Mouse (Mus musculus) heart, embryonic 12.5 days (tissue): ENCODE data around the gene Iqsec1. TPM values are rescaled to one million over a fixed set of nuclear protein-coding genes. Genes with fewer than 3 reads are reported as not detected.

Experiments used
- ATAC-seq: fragments of 200-750 bp; cut with Nextera tagmentation; 2 replicates; pipeline ENCODE4 v1.8.0; 2017; ENCODE audit warnings: moderate TSS enrichment, moderate library complexity; ENCODE audit not compliant: insufficient number of reproducible peaks, low FRiP score
- H3K27ac ChIP-seq: fragments of 300-500 bp; sonication (generic); 2 replicates; pipeline ENCODE4 v1.5.1; 2016; ENCODE audit warnings: mild to moderate bottlenecking, moderate library complexity; ENCODE audit not compliant: poor library complexity, severe bottlenecking
- H3K27me3 ChIP-seq: fragments of 300-500 bp; sonication (generic); replicated peaks from 2 replicates; pipeline ENCODE4 v1.6.1; 2016; ENCODE audit warnings: mild to moderate bottlenecking, moderate library complexity
- H3K36me3 ChIP-seq: fragments of 300-500 bp; sonication (generic); 2 replicates; pipeline ENCODE4 v1.6.1; 2016; ENCODE audit warnings: mild to moderate bottlenecking, moderate library complexity
- H3K4me1 ChIP-seq: fragments of 300-500 bp; sonication (generic); replicated peaks from 2 replicates; pipeline ENCODE4 v1.6.1; 2016; ENCODE audit warnings: mild to moderate bottlenecking
- H3K4me2 ChIP-seq: fragments of 300-500 bp; sonication (generic); 2 replicates; pipeline ENCODE4 v1.6.1; 2016; ENCODE audit warnings: mild to moderate bottlenecking, moderate library complexity
- H3K4me3 ChIP-seq: fragments of 300-500 bp; sonication (generic); 2 replicates; pipeline ENCODE4 v1.5.1; 2016; ENCODE audit warnings: mild to moderate bottlenecking
- H3K9ac ChIP-seq: fragments of 300-500 bp; sonication (generic); 2 replicates; pipeline ENCODE4 v1.6.1; 2016; ENCODE audit warnings: mild to moderate bottlenecking, moderate library complexity
- H3K9me3 ChIP-seq: fragments of 300-500 bp; sonication (generic); replicated peaks from 2 replicates; pipeline ENCODE4 v1.6.1; 2016; ENCODE audit warnings: mild to moderate bottlenecking, moderate library complexity
- WGBS: fragments of 180-500 bp; shearing (Covaris S2); methylation state at CpG from one replicate; pipeline ENCODE4 v1.1.7; 2016; 5-methylcytosine and 5-hydroxymethylcytosine counted together
- polyA plus RNA-seq: library from polyadenylated mRNA; unstranded; fragments of >200 nt; fragmentation: Nextera tagmentation; extraction: Ambion mirVana; gene quantifications from 2 replicates; pipeline ENCODE4 v1.2.1, GENCODE M21; 2016

Gene Iqsec1
- polyA plus RNA-seq, 1 experiment from 2014 or later: 20.8 TPM

GRCm38 (mm10) chr6:90969341-90969871 is 19.1 kb downstream of the Iqsec1 start:
- Histone ChIP-seq H3K36me3 (no peaks in the 10 kb centered on the region), H3K4me1 (peaks cover 42% of the 10 kb centered on the region), H3K4me3 (no peak overlapping the region), H3K4me2 (peak overlapping the region; percentile 0; the same call in 1 of the 2 replicates), H3K9ac (peak overlapping the region; percentile 26), H3K9me3 (no peaks in the 10 kb centered on the region), H3K27ac (peak overlapping the region; percentile 79), H3K27me3 (no peaks in the 10 kb centered on the region)
- WGBS: 16% methylated on average over 2 of the region's 2 CpGs
- no peak for ATAC-seq

GRCm38 (mm10) chr6:90953349-90953748 is 35.1 kb downstream of the Iqsec1 start:
- no peak for ATAC-seq
- no peak overlapping the region for H3K9ac ChIP-seq
- no peak overlapping the region for H3K4me2 ChIP-seq
- no peak overlapping the region for H3K4me3 ChIP-seq
- no peak overlapping the region for H3K27ac ChIP-seq
- H3K4me1 ChIP-seq: peaks cover 44% of the 10 kb centered on the region
- 60% methylated on average over 4 of the region's 4 CpGs for WGBS
- no peaks in the 10 kb centered on the region for H3K27me3 ChIP-seq
- no peaks in the 10 kb centered on the region for H3K36me3 ChIP-seq
- H3K9me3 ChIP-seq: 0 out of 2 replicates have a peak, but pooled peaks cover 1% of the 10 kb centered on the region

GRCm38 (mm10) chr6:90950936-90951335 is 37.5 kb downstream of the Iqsec1 start:
- Histone ChIP-seq H3K4me2 (no peak overlapping the region), H3K9ac (no peak overlapping the region), H3K4me1 (peaks cover 50% of the 10 kb centered on the region), H3K27me3 (no peaks in the 10 kb centered on the region), H3K9me3 (no peaks in the 10 kb centered on the region), H3K4me3 (no peak overlapping the region), H3K27ac (no peak overlapping the region), H3K36me3 (no peaks in the 10 kb centered on the region)
- no peak for ATAC-seq
- WGBS: 47% methylated on average over 2 of the region's 2 CpGs

DNA sequence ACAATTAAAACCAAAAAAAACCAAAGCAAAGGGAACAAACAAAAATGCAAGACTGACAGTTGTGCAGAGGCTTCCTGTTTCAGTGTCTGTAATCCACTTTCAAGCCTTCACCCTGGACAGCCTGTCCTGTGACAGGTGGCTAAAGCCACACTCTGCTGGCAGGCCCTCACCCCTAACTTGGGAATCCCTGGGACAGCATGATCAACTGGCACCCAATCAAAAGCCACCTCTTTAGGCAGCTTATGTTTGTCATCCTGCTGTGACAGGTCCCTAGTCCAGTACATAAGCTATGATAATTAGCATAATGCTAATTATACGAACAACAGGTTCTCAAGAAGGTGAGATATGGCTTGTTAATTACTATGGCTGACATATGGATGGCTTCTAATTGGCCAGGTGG is 40.4 kb downstream of the Iqsec1 start:
- Histone ChIP-seq H3K27me3 (no peaks in the 10 kb centered on the region), H3K4me2 (no peak overlapping the region), H3K4me1 (peaks cover 56% of the 10 kb centered on the region), H3K36me3 (no peaks in the 10 kb centered on the region), H3K9ac (no peak overlapping the region), H3K27ac (no peak overlapping the region), H3K9me3 (no peaks in the 10 kb centered on the region), H3K4me3 (no peak overlapping the region)
- ATAC-seq: no peak
- WGBS: 84% methylated on average over 1 of the region's 1 CpGs

GRCm38 (mm10) chr6:90945560-90946230 is 42.8 kb downstream of the Iqsec1 start:
- no peak overlapping the region for H3K27ac ChIP-seq
- H3K4me2 ChIP-seq: no peak overlapping the region
- no peaks in the 10 kb centered on the region for H3K9me3 ChIP-seq
- 40% methylated on average over 2 of the region's 2 CpGs for WGBS
- H3K4me1 ChIP-seq: peaks cover 45% of the 10 kb centered on the region
- ATAC-seq: no peak
- H3K36me3 ChIP-seq: no peaks in the 10 kb centered on the region
- no peaks in the 10 kb centered on the region for H3K27me3 ChIP-seq
- no peak overlapping the region for H3K9ac ChIP-seq
- no peak overlapping the region for H3K4me3 ChIP-seq

DNA sequence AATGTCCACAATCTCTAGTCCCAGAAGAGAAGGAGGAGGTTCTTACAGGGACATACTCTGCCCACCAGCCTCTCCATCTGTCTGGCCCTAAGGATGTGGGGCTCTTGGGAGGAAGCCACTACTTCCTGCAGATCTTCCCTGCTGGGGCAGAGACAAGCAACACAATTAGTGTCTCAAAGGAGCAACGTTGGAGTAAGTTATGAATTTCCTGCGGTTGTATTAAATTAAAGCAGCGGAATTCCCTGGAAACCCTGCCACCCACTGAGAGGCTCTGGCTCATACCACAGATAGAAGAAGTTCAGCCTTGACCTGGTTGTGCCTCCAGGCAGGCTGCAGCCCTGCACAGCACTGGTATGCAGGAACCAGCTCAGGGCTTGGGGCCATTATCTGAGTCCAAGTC is 47.2 kb downstream of the Iqsec1 start:
- Histone ChIP-seq H3K9ac (no peak overlapping the region), H3K27ac (no peak overlapping the region), H3K4me1 (peaks cover 57% of the 10 kb centered on the region), H3K9me3 (no peaks in the 10 kb centered on the region), H3K4me3 (no peak overlapping the region), H3K4me2 (no peak overlapping the region), H3K27me3 (no peaks in the 10 kb centered on the region), H3K36me3 (no peaks in the 10 kb centered on the region)
- no peak for ATAC-seq
- WGBS: 42% methylated on average over 3 of the region's 3 CpGs

GRCm38 (mm10) chr6:90933656-90934055 is 54.8 kb downstream of the Iqsec1 start:
- Histone ChIP-seq H3K27me3 (no peaks in the 10 kb centered on the region), H3K4me1 (peaks cover 40% of the 10 kb centered on the region), H3K4me3 (no peak overlapping the region), H3K9me3 (0 out of 2 replicates have a peak, but pooled peaks cover 3% of the 10 kb centered on the region), H3K4me2 (no peak overlapping the region), H3K27ac (no peak overlapping the region), H3K36me3 (no peaks in the 10 kb centered on the region), H3K9ac (no peak overlapping the region)
- no peak for ATAC-seq
- 85% methylated on average over 3 of the region's 3 CpGs for WGBS

DNA sequence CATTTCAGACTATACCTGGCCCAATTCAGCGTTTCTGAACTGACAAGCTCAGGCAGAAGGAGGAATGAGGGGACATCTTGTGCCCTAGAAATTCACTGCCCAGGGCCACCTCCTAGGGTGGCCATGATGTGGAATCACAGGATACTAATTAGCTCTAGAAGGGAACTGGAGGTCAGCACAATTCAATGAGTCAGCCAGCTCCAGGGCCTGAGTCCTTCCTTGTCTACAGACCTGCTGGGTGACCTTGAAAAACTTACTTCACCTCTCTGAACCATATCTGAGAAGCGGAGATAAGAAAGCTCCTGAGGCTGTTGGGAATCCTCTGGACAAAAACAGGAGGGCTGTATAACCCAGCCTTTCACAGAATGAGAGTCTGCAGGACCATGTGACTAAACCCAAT is 59.7 kb downstream of the Iqsec1 start:
- 0 out of 2 replicates have a peak, but pooled peaks cover 3% of the 10 kb centered on the region for H3K9me3 ChIP-seq
- H3K4me1 ChIP-seq: peaks cover 62% of the 10 kb centered on the region
- H3K36me3 ChIP-seq: no peaks in the 10 kb centered on the region
- ATAC-seq: no peak
- no peaks in the 10 kb centered on the region for H3K27me3 ChIP-seq
- H3K4me2 ChIP-seq: no peak overlapping the region
- H3K27ac ChIP-seq: no peak overlapping the region
- no peak overlapping the region for H3K9ac ChIP-seq
- 70% methylated on average over 2 of the region's 2 CpGs for WGBS
- no peak overlapping the region for H3K4me3 ChIP-seq

DNA sequence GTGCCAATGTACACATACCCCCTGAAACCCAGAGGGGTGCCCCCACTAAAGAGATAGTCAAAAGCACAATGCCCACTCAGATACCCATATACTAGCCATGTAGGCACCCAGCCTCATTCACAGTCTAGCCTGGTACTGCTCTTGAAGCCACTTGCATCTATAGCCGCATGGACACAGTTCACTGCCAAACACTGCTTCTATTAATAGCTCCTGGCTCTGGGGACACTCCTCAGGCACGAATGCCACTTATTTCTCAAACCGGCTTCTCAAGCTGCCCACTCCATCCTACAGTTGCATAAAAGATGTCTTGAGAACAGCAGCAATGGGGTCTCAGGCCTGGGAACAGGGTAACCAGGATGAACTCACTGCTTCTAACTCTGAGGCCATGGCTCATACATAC is 63.0 kb downstream of the Iqsec1 start:
- no peak for ATAC-seq
- H3K4me3 ChIP-seq: no peak overlapping the region
- WGBS: 34% methylated on average over 3 of the region's 3 CpGs
- no peaks in the 10 kb centered on the region for H3K9me3 ChIP-seq
- H3K9ac ChIP-seq: no peak overlapping the region
- peaks cover 80% of the 10 kb centered on the region for H3K4me1 ChIP-seq
- peak overlapping the region; percentile 46 for H3K27ac ChIP-seq
- H3K4me2 ChIP-seq: no peak overlapping the region
- H3K36me3 ChIP-seq: no peaks in the 10 kb centered on the region
- H3K27me3 ChIP-seq: no peaks in the 10 kb centered on the region

GRCm38 (mm10) chr6:90924796-90925195 is 63.7 kb downstream of the Iqsec1 start:
- Histone ChIP-seq H3K4me3 (no peak overlapping the region), H3K9me3 (no peaks in the 10 kb centered on the region), H3K4me1 (peaks cover 84% of the 10 kb centered on the region), H3K27ac (no peak overlapping the region), H3K4me2 (no peak overlapping the region), H3K27me3 (no peaks in the 10 kb centered on the region), H3K9ac (no peak overlapping the region), H3K36me3 (no peaks in the 10 kb centered on the region)
- ATAC-seq: no peak
- 85% methylated on average over 3 of the region's 3 CpGs for WGBS

- Histone ChIP-seq H3K4me1 (peaks cover 85% of the 10 kb centered on the region), H3K9ac (no peak overlapping the region), H3K36me3 (no peaks in the 10 kb centered on the region), H3K27ac (no peak overlapping the region), H3K27me3 (no peaks in the 10 kb centered on the region), H3K4me3 (no peak overlapping the region), H3K4me2 (no peak overlapping the region), H3K9me3 (no peaks in the 10 kb centered on the region)
- WGBS: 71% methylated on average over 4 of the region's 4 CpGs
- ATAC-seq: no peak
Measured at GRCm38 (mm10) chr6:90924379-90924778, 64.1 kb downstream of the Iqsec1 start.
